Mouse (Mus musculus) G1E (cell line): Measurements from ENCODE around the gene Col25a1.

Experiments
- CTCF ChIP-seq: IDR thresholded peaks from 2 replicates; pipeline ENCODE4 v1.5.1; 2012; ENCODE audit warnings: low read depth, low read length, inconsistent platforms, mixed read lengths
- GATA1 ChIP-seq: IDR thresholded peaks from 2 replicates; pipeline ENCODE4 v1.6.1; 2012; ENCODE audit warnings: borderline replicate concordance, low read length, inconsistent platforms, mixed read lengths
- GATA2 ChIP-seq: IDR thresholded peaks from 2 replicates; pipeline ENCODE4 v1.6.1; 2012; ENCODE audit warnings: low read depth, low read length, inconsistent platforms, borderline replicate concordance
- POLR2AphosphoS5 ChIP-seq: IDR thresholded peaks from 2 replicates; pipeline ENCODE4 v1.6.1; 2012; ENCODE audit warnings: low read depth, low read length, inconsistent platforms; ENCODE audit not compliant: insufficient replicate concordance
- TAL1 ChIP-seq: conservative IDR thresholded peaks from 2 replicates; pipeline ENCODE4 v1.6.1; 2012; ENCODE audit warnings: low read depth, low read length, inconsistent platforms, mixed read lengths

GRCm38 (mm10) chr3:130328909-130329308, 197.6 kb downstream of the Col25a1 start:
- TF ChIP-seq CTCF (no peak), TAL1 (no peak), GATA1 (no peak), GATA2 (no peak), POLR2AphosphoS5 (no peak)
